In the genomic region with DNA sequence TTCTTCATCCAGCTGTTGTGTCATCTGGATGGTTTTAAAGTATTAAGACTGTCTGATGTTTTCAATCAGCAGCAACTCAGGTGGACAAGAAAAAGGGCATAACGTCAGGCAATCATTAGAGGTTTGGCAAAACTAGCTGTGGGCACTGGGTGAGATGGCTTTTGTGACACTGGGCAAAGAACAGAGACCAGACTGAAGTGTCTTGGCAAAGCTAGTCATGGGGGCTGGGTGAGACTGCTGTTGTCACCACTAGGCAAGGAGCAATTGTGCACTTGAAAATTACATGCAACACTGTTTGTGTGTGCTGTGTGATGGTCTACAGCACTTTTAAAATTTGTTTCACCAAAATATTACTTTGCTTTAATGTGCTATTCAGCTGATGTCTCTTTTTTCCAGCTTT, we compare ENCODE assay signal across 20 mouse cellular contexts.
A peak's percentile ranks its signal among the peaks of the same experiment; 100 is the strongest.
DNase-seq lines count a peak whose midpoint lies in the region; ATAC-seq and TF ChIP-seq lines count a peak whose summit lies in the region.
"Had no signal": no experiment of that assay in that cellular context is flagged by ENCODE, and none has a peak within 500 bp of the region (broad histone marks: within the 10 kb centered on the region; RNA-seq: fewer than 3 reads in every experiment).

No protein-coding gene starts in this region.

- no peak for ATAC-seq in heart, embryonic 12.5 days (ENCODE audit: insufficient number of reproducible peaks, low FRiP score)
- no peak for ATAC-seq in kidney, embryonic 16.5 days (ENCODE audit: low FRiP score, low TSS enrichment)
- peak; percentile 53; the same call in 1 of the 2 replicates for ATAC-seq in heart, postnatal 0 days (ENCODE audit: insufficient read depth, low read depth)
- ATAC-seq: hindbrain, embryonic 16.5 days; intestine, embryonic 16.5 days; midbrain, embryonic 13.5 days had no signal

- H3K4me3 ChIP-seq in heart, embryonic 12.5 days, result no peak overlapping the region
- no peak overlapping the region for H3K4me3 ChIP-seq in kidney, embryonic 16.5 days (ENCODE audit: low read length)
- no peak overlapping the region for H3K4me3 ChIP-seq in heart, postnatal 0 days (ENCODE audit: low read depth, low read length)
- H3K4me3 ChIP-seq: embryonic facial prominence, embryonic 10.5 days; gastrocnemius, adult 2 months; left cerebral cortex, adult 2 months; midbrain, embryonic 13.5 days; neural tube, embryonic 12.5 days had no signal

- no peaks in the 10 kb centered on the region for H3K36me3 ChIP-seq in heart, embryonic 12.5 days
- no peaks in the 10 kb centered on the region for H3K36me3 ChIP-seq in kidney, embryonic 16.5 days (ENCODE audit: insufficient read depth, low read length)
- H3K36me3 ChIP-seq in heart, postnatal 0 days (replicated peaks; ENCODE audit: control insufficient read depth, insufficient read depth, low read length), result no peaks in the 10 kb centered on the region
- H3K36me3 ChIP-seq: embryonic facial prominence, embryonic 10.5 days; midbrain, embryonic 13.5 days; neural tube, embryonic 12.5 days had no signal

- H3K9me3 ChIP-seq in heart, embryonic 12.5 days (replicated peaks), result no peaks in the 10 kb centered on the region
- H3K9me3 ChIP-seq in kidney, embryonic 16.5 days (ENCODE audit: low read length), result no peaks in the 10 kb centered on the region
- H3K9me3 ChIP-seq in heart, postnatal 0 days (replicated peaks; ENCODE audit: control insufficient read depth, low read length), result no peaks in the 10 kb centered on the region
- H3K9me3 ChIP-seq: embryonic facial prominence, embryonic 10.5 days; midbrain, embryonic 13.5 days; neural tube, embryonic 12.5 days had no signal

- WGBS in heart, embryonic 12.5 days, result 71% methylated on average over 1 of the region's 1 CpGs
- WGBS in kidney, embryonic 16.5 days, result 75% methylated on average over 1 of the region's 1 CpGs
- WGBS in heart, postnatal 0 days, result 37% methylated on average over 1 of the region's 1 CpGs

- H3K27me3 ChIP-seq in heart, embryonic 12.5 days (replicated peaks), result no peaks in the 10 kb centered on the region
- H3K27me3 ChIP-seq in kidney, embryonic 16.5 days (ENCODE audit: insufficient read depth, low read length), result no peaks in the 10 kb centered on the region
- no peaks in the 10 kb centered on the region for H3K27me3 ChIP-seq in heart, postnatal 0 days (ENCODE audit: control insufficient read depth, insufficient read depth, low read length)
- H3K27me3 ChIP-seq: midbrain, embryonic 13.5 days; neural tube, embryonic 12.5 days had no signal

- no peak for TF ChIP-seq EP300 in heart, postnatal 0 days (IDR thresholded peaks at IDR 0.05; ENCODE audit: low read depth)

- no peak overlapping the region for H3K4me2 ChIP-seq in heart, embryonic 12.5 days
- H3K4me2 ChIP-seq in kidney, embryonic 16.5 days (replicated peaks; ENCODE audit: low read depth, low read length), result no peak overlapping the region
- H3K4me2 ChIP-seq in heart, postnatal 0 days (ENCODE audit: low read depth, low read length), result no peak overlapping the region
- H3K4me2 ChIP-seq: midbrain, embryonic 13.5 days; neural tube, embryonic 12.5 days had no signal

- H3K27ac ChIP-seq in heart, embryonic 12.5 days (ENCODE audit: poor library complexity, severe bottlenecking), result no peak overlapping the region
- H3K27ac ChIP-seq in kidney, embryonic 16.5 days (ENCODE audit: low read length), result no peak overlapping the region
- H3K27ac ChIP-seq in heart, postnatal 0 days (ENCODE audit: low read depth), result no peak overlapping the region
- H3K27ac ChIP-seq: embryonic facial prominence, embryonic 10.5 days; gastrocnemius, adult 2 months; left cerebral cortex, adult 2 months; midbrain, embryonic 13.5 days; neural tube, embryonic 12.5 days had no signal

- H3K4me1 ChIP-seq in heart, embryonic 12.5 days (replicated peaks), result no peaks in the 10 kb centered on the region
- H3K4me1 ChIP-seq in kidney, embryonic 16.5 days (ENCODE audit: insufficient read depth, low read length), result peaks cover 12% of the 10 kb centered on the region
- no peaks in the 10 kb centered on the region; the same call in 1 of the 2 replicates for H3K4me1 ChIP-seq in heart, postnatal 0 days (ENCODE audit: control insufficient read depth, insufficient read depth)
- H3K4me1 ChIP-seq: midbrain, embryonic 13.5 days; neural tube, embryonic 12.5 days had no signal

- no peak overlapping the region for H3K9ac ChIP-seq in heart, embryonic 12.5 days
- no peak overlapping the region for H3K9ac ChIP-seq in kidney, embryonic 16.5 days (replicated peaks; ENCODE audit: low read length)
- H3K9ac ChIP-seq in heart, postnatal 0 days (replicated peaks; ENCODE audit: low read depth, low read length), result no peak overlapping the region
- H3K9ac ChIP-seq: midbrain, embryonic 13.5 days; neural tube, embryonic 12.5 days had no signal

- no peak for TF ChIP-seq CTCF in heart, postnatal 0 days (IDR thresholded peaks at IDR 0.05; ENCODE audit: low read depth)

- peak; percentile 94 for DNase-seq in heart, adult 11 months
- DNase-seq in kidney, postnatal 14 days, result peak; percentile 15
- DNase-seq in heart, postnatal 0 days (ENCODE audit: low spot score), result no peak
- peak; percentile 38 to 58 for DNase-seq in kidney, postnatal 36 days
- DNase-seq in layer of hippocampus, postnatal 36 days, result no peak
- DNase-seq: cerebellum, adult 11-12 months; cerebellum, postnatal 25 days; gastrocnemius, adult 2 months; liver; lung, adult 18-20 months; lung, postnatal 14 days; right cerebral cortex, adult 18-20 months had no signal

Comparison
In these comparisons a context has a peak if more than half of its experiments do, and no peak if none do; other contexts are left out.
1. DNase-seq: peak in heart, adult 11 months (single experiment), kidney, postnatal 14 days (single experiment) and kidney, postnatal 36 days (2 of 2); none in heart, postnatal 0 days (single experiment) and layer of hippocampus, postnatal 36 days (0 of 2).